Mouse (Mus musculus): ENCODE measurements around the gene Ggt1.
"Not testable (repeated sequence)": the region's sequence is repeated elsewhere in the genome, so short reads cannot be mapped to it uniquely, and the experiment has no call there.

The Ggt1 gene

DNA sequence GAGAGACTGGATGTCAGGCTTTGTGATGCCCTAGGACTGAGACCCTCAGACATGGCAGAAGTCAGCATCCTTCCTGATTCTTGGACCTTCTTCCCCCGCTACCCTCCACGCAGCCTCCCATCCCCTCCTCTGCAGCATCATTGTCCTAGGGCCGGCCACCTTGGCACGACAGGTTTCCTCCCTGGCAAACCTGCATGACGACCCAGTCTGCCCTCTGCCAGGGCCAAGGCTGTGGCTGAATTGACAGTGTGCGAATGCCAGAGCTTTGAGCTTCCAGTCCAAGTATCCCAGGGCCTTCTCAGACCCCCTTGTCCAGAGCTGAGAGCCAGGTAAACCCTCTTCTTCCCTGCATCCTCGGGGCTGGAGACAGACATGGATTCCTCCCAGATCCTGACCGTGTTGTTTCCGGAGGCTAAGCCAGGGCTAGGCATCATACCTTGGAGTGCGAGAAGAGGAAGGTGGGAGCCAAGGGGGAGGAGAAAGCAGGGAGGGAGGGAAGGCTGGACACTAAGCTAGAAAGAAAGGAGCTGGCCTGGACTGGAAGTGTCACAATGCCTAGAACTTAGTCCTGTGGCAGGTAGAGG, at the start of gene Ggt1:
TSS of gene Ggt1 (plus strand) at position 534 of the 584 bp plus-strand sequence.
- DNase-seq (ENCODE audit: extremely low read depth, low read depth, low spot score), result no peak

DNA sequence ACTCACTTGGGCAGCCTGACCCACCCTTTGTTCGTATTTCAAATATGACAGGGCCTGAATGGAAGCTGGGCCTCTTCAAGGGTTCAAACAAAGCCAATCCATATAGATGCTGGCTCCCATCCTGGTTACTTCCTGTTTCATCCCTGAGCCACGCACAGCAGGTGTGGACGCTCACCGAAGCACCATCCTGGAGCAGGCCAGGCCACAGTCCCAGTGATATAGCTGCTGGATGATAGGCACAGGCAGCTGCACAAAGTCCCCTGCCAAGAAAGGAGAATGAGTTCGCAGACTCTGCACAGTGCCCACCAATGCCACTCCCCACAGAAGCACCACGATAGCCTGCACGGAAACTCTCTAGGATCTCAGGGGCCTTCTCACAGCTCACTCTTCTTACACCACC, 49.5 kb upstream of the Ggt1 start:
- DNase-seq (ENCODE audit: extremely low read depth, low read depth, low spot score), result no peak

DNA sequence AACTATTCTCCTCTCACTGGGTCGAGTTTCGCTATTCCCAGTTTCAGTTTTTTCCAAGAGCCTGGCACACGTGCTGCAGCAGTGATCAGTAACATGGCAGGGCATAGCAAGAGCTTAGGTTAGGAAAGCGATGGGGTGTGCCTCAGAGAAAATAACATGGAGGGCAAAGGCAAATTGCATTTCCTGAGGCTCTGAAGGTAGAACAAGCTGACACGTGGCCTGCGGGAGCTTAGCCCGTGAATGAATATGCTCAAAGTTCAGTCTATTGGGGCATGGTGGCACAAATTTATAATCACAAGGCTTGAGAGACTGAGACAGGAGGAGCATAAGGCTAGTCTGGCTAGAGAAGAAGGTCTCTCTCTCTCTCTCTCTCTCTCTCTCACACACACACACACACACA, 48.6 kb upstream of the Ggt1 start:
- no peak for DNase-seq (ENCODE audit: extremely low read depth, low read depth, low spot score)

DNA sequence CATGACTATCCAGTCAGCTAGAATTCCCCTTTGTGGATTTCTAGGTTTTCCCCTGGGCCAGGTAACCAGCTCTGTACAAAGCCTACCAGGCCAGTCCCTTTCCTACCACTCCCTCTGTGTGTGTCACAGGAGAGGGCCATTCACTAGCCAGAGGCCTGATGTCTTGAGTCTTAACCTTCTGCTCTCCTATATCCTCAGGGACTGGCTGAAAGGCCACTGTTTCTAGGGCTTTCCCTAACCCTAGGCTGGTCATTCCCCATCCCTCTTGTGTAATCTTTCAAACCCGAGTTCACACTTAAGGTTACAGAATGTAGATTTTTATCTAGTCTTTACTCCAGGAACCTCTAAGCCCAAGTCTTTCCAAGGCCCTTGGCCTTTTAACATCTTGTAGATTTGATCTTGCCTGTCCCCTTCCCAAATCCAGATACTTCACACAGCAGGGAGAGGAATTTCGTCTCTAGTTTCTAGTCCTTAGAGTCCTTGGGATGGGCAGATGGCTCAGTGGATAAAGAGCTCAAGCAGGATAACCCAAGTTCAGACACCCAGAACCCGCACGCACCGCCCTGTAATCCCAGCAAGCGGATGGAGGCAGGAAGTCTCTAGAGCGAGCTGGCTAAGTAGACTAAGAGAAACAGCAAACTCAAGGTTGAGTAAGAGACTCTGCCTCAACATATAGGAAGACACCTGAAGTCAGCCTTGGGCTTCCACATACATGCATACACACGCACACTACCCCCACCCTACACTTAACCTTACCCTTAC, 47.9 kb upstream of the Ggt1 start:
- DNase-seq (ENCODE audit: extremely low read depth, low read depth, low spot score), result no peak

- DNase-seq (ENCODE audit: extremely low read depth, low read depth, low spot score), result no peak
Observed at GRCm38 (mm10) chr10:75514361-75514760, 47.0 kb upstream of the Ggt1 start.

- no peak for DNase-seq (ENCODE audit: extremely low read depth, low read depth, low spot score)
Observed at GRCm38 (mm10) chr10:75515216-75516037, 46.0 kb upstream of the Ggt1 start.

DNA sequence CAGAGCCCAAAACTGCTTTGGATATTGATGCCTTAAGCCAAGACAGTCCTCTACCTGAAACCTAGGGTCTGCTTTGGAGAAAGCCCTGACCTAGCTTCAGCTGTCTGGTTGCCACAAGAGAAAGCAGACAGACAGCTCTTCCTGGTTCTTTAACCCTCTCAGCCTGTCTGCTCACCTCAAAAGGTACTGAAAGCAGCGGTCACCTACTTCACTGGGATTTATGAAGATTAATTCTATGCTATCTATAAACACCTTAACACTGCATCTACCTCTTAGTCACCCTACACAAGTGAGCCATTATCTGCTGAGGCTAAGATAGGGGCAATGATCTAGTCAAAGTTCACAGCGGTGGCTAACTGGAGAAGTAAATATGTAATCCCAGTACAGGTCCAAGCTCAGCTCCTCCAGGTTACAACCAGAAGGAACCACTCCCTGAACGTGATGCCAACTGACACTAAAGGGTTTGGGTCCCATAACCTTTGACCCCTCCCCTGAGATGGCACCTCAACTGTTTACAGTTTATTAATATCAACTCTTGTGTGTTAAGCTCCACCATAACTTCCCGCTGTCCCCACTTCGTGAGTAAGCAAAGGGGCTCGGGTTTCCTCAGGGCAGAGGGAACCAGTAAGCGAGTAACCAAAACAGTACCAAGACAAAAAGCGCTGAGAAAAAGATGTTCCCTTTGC, 45.2 kb upstream of the Ggt1 start:
- no peak for DNase-seq (ENCODE audit: extremely low read depth, low read depth, low spot score)

- DNase-seq (ENCODE audit: extremely low read depth, low read depth, low spot score), result no peak
Observed at GRCm38 (mm10) chr10:75516724-75517072, 44.7 kb upstream of the Ggt1 start.

DNA sequence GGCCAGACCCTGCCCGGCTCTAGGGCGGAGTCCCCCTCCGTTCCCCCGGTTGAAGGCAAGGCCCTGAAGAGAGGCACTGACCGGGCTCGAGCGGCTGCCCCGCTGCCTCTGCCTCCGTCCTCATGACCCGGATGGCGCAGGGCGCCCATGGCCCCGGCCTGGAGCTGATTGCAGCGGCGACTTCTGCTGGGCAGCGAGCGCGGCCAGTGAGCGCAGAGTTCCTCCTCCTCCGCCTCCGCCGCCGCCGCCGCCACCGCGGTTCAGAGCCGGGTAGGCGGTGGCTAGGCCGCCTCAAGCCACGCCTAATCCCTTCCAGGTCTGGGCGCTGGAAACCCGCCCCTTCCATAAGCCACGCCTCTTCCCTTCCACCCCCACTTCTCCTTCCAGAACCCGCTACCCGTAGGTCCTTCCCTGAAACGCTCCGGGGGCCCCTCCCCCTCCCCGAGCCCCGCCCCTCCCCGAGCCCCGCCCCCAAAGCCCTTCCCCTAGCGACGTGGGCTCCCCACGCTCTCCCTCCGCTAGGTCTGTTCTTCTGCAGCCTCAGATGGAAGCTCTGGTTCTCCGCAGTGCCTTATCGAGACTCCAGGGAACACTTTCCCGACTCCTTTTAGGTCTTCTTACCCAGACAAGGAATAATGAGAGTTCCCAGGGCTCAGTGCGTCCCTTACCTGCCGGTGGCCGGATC, 44.2 kb upstream of the Ggt1 start, which contains the start of gene Snrpd3:
TSS of gene Snrpd3 (plus strand) at position 479 of the 685 bp plus-strand sequence.
- DNase-seq (ENCODE audit: extremely low read depth, low read depth, low spot score), result no peak

DNA sequence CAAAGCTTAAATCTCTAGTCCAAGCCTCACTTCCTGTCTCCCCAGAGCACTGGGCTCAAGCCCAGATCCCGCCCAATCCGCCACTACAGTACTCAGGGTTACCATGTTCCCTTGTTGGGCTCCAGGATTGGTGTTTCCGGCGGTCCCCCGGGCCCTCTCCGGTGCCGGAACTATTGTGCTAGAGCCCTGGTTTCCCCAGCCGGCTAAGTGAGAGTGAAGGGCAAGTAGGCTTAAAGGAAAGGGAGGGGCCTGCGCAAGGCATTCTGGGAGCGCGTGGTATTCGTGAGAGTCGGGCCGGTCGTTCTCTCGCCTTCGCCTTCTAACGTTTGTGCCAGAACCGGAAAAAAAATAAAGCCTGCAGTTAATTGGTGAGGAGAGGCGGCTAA, 43.7 kb upstream of the Ggt1 start, which contains the start of gene Gucd1:
TSS of gene Gucd1 (minus strand) at position 215 of the 386 bp plus-strand sequence.
- DNase-seq (ENCODE audit: extremely low read depth, low read depth, low spot score), result peak; percentile 84

DNA sequence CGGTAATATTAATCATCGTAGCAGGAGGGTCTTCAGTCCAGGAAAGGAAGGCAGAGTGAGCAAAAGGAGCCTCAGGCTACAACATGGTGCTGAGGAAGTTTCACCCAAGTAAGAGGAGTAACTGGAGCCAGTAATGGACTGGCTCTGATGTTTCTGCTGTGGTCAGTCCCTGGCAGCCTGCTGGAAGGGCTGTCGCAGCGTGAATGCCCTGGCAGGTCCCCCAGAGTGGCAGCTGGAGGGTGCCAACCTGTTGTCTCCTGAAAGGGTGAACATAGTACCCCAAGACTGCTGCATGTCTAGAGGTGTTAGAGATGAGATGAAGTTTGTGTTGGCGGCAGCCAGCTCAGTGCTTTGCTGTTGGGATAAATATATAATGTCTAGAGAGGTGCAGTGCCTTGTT, 40.8 kb upstream of the Ggt1 start:
- DNase-seq (ENCODE audit: extremely low read depth, low read depth, low spot score), result no peak

DNA sequence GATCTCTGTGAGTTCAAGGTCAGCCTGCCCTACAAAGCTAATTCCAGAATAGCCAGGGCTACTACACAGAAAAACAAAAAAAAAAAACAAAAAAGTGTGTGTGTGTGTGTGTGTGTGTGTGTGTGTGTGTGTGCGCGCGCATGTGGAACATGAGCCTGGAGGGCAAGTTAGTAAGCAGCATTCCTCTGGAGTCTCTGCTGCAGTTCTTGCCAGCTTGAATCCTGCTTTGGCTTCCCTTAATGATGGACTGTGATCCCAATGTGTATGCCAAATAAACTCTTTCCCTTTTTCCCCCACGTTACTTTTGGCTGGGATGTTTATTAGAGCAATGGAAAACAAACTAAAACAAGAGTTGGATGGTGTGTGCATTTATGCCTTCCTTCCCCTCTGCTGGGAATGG, 39.8 kb upstream of the Ggt1 start:
- no peak for DNase-seq (ENCODE audit: extremely low read depth, low read depth, low spot score)

DNA sequence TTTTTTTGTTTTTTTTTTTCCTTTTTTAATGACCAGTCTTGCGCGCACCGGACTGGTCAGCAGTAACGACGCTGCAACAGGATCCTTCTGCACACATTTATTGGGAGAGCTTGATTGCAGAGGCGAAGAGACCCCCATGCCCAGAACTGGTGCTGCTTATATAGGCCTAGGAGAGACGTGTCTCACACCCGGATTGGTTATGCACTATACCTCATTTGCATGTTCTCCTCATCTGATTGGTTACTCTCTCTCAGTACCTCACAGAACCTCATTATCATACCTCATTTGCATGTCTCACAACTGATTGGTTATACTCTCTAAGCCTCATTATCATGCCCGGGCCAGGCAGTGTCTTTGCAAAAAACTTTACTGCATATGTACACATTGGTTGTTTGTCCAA, 36.0 kb upstream of the Ggt1 start:
- not testable (repeated sequence) for DNase-seq (ENCODE audit: extremely low read depth, low read depth, low spot score)

DNA sequence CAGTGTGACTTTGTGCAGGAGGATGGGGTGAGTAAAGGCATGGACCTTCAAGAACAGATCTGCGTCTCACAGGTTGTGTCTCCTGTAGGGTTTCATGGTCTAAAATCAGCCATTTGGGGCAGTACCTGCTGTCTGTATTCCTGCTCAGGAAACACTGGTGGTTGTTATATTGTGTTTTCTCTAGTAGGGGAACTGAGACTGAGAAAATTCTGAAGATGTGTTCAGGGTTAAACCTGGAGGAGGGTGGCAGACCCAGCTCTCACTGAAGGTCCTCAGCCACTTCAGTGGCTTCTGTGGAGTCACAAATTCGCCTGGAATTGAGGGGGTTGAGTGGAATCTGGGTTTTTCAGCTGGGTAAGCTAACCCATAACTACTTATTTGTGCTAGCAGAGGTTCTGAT, 31.1 kb upstream of the Ggt1 start:
- DNase-seq (ENCODE audit: extremely low read depth, low read depth, low spot score), result no peak

DNA sequence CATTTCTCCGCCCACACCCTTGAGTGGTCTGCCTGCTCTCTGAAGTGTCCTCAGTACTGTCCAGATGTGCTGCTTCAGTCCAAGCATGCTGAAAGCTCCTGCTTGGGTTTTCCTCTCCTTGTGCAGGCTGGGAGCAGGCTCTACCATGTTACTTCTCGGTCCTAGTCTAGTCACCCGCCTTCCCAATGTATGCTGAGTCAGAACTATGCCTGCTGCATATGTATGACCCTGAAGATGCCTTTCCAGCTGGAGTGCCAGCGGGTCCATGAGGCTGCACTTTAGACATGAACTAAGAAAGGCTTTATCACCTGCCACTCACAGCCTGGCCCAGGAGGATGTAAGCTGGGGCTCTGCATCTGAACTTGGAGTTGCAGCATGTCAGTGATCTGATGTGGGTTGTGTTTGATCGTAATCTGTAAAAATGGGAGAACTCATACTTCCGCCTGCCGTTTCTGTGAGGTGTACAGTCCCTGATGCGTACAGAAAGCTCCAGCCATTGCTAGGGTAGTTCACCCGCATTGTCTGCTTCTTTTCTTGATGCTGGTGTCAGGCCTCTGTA, 29.8 kb upstream of the Ggt1 start:
- no peak for DNase-seq (ENCODE audit: extremely low read depth, low read depth, low spot score)

DNA sequence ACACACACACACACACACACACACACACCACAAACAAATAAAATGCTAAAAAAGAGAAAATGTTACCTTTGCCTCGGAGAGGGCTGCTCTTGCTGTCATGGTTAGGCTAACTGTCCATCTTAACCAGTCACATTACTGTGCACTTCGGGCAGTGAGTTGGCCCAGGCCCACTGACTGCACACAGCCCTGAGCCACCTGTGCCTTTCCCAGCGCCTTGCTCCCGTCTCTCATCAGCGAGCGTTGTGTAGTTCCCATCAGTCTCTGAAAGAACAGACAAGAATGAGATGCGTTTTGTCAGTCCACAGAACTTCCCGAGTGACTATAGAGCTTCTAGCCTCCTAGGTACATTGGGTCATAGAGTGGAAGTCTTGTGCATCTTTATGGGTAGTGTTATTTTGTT, 27.2 kb upstream of the Ggt1 start:
- DNase-seq (ENCODE audit: extremely low read depth, low read depth, low spot score), result no peak

DNA sequence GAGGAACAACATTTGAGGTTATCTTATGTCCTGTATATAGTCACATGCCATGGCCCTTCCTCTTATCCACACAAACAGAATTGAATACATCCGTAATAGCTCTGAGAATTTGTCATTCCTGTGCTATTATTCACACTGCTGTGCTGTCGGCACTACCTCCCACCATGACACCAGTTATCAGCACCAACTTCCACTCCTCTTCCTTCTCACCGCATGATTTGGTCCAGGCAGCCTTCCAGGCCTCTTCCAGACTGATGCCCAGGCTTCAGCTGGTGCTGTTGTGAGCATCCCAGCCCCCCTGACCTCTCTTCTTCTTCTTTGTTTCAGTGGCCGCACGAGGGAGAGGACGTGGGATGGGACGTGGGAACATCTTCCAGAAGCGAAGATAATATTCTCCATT, 26.5 kb upstream of the Ggt1 start:
- no peak for DNase-seq (ENCODE audit: extremely low read depth, low read depth, low spot score)

- no peak for DNase-seq (ENCODE audit: extremely low read depth, low read depth, low spot score)
Observed at GRCm38 (mm10) chr10:75535423-75535822, 26.0 kb upstream of the Ggt1 start.

DNA sequence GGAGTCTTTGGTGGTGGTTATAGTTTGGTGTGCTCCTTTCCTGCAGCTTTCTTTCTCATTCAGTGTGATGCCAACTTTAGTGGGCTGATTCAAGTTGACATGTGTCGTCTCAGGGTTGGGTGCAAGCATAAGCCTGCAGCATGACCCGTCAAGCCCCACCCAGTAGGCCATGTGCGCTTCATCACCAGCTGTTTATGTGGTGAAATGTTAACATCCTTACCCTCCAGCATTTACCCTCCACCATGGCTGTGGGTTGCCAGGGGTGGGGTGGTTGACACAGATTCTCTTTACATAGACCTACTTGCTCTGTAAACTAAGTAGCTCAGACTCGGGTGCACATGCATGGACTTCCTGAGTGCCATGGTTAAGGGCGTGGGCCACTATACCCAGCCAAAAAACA, 25.3 kb upstream of the Ggt1 start:
- DNase-seq (ENCODE audit: extremely low read depth, low read depth, low spot score), result no peak

DNA sequence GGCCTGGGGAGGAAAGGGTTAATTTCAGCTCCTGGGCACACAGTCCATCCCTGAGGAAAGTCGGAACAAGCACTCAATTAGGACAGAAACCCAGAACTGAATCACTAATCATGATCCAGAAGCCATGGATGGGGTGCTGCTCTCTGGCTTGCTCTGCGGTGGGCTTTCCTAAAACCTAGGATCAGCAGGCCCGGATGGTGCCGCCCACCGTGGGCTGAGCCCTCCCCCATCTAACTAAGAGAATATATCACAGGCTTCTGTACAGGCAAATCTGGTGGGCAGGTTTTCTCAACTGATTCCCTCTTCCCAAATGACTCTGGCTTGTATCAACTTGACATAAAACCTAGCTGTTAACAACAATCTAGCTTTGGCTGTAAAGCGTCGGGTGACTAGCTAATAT, 13.5 kb upstream of the Ggt1 start:
- no peak for DNase-seq (ENCODE audit: extremely low read depth, low read depth, low spot score)
